Mouse (Mus musculus) ES-E14 (cell line): ENCODE measurements around the gene Tpcn2. TPM values are rescaled to one million over a fixed set of nuclear protein-coding genes. Genes with fewer than 3 reads are reported as not detected.
A peak's percentile ranks its signal among the peaks of the same experiment; 100 is the strongest.

ENCODE experiments used
- DNase-seq: peaks from one replicate; pipeline ENCODE4 v3.0.0-alpha.2; 2013; ENCODE audit warnings: low read depth, low spot score
- H3K27ac ChIP-seq: 2 replicates; pipeline ENCODE4 v1.5.1; 2012; ENCODE audit warnings: low read depth, mild to moderate bottlenecking, low read length, moderate library complexity, mixed read lengths; ENCODE audit not compliant: poor library complexity, insufficient read depth, severe bottlenecking
- H3K36me3 ChIP-seq: 2 replicates; pipeline ENCODE4 v1.6.1; 2012; ENCODE audit warnings: mild to moderate bottlenecking, low read length, moderate library complexity, mixed read lengths; ENCODE audit not compliant: control insufficient read depth, poor library complexity, insufficient read depth, severe bottlenecking
- H3K4me1 ChIP-seq, 2 experiments: fragments of 150-350 bp in 1 of 2; sonication (generic) in 1 of 2; 2 replicates each; pipeline ENCODE4 v1.6.1; 2012; ENCODE audit warnings: low read length in 2 of 2, mild to moderate bottlenecking in 1 of 2, mixed read lengths in 1 of 2; ENCODE audit not compliant: control insufficient read depth in 2 of 2, insufficient read depth in 2 of 2, poor library complexity in 1 of 2
- H3K4me3 ChIP-seq, 2 experiments: fragments of 150-350 bp in 1 of 2; sonication (generic) in 1 of 2; 2 replicates each; pipeline ENCODE4 v1.5.1; 2012; ENCODE audit warnings: low read length in 2 of 2, low read depth in 1 of 2, mild to moderate bottlenecking in 1 of 2, mixed read lengths in 1 of 2; ENCODE audit not compliant: insufficient read depth in 1 of 2, poor library complexity in 1 of 2, severe bottlenecking in 1 of 2
- H3K9ac ChIP-seq: 2 replicates; pipeline ENCODE4 v1.6.1; 2012; ENCODE audit warnings: low read depth, mild to moderate bottlenecking, low read length, mixed read lengths; ENCODE audit not compliant: poor library complexity, insufficient read depth, severe bottlenecking
- H3K9me3 ChIP-seq: fragments of 150-350 bp; sonication (generic); 2 replicates; pipeline ENCODE4 v1.6.1; 2012; ENCODE audit warnings: low read depth, mild to moderate bottlenecking, low read length; ENCODE audit not compliant: control insufficient read depth, insufficient read depth
- CHD2 ChIP-seq: IDR thresholded peaks from 2 replicates; pipeline ENCODE4 v1.6.1; 2014; ENCODE audit warnings: mild to moderate bottlenecking, low read depth, low read length, inconsistent platforms
- HCFC1 ChIP-seq: IDR thresholded peaks from 2 replicates; pipeline ENCODE4 v1.6.1; 2012; ENCODE audit warnings: low read length, inconsistent platforms, borderline replicate concordance; ENCODE audit not compliant: insufficient read depth
- MAFK ChIP-seq: IDR thresholded peaks from 2 replicates; pipeline ENCODE4 v1.6.1; 2014; ENCODE audit warnings: mild to moderate bottlenecking, low read depth, low read length, inconsistent platforms; ENCODE audit not compliant: insufficient read depth
- ZC3H11A ChIP-seq: IDR thresholded peaks from 2 replicates; pipeline ENCODE4 v1.6.1; 2012; ENCODE audit warnings: low read depth, mild to moderate bottlenecking, inconsistent platforms, low read length, borderline replicate concordance
- ZNF384 ChIP-seq: IDR thresholded peaks from 2 replicates; pipeline ENCODE4 v1.6.1; 2012; ENCODE audit warnings: low read depth, low read length, inconsistent platforms
- in situ Hi-C, 2 experiments: fragments of 600-800 bp; cut with MboI; formaldehyde crosslinking; loops; one replicate each; pipeline ENCODE4 v1.15.1; 2025; ENCODE audit warnings: low sequenced_read_pairs in 2 of 2, inconsistent platforms in 1 of 2; ENCODE audit not compliant: unreplicated experiment in 2 of 2
- total RNA-seq: library from RNA; depleted of rRNA; stranded (reverse); fragments of 300-350 nt; gene quantifications from 2 replicates; pipeline ENCODE4 v1.2.3, GENCODE M21; 2012

Gene Tpcn2
- total RNA-seq, 1 experiment = 10.1 TPM

DNA sequence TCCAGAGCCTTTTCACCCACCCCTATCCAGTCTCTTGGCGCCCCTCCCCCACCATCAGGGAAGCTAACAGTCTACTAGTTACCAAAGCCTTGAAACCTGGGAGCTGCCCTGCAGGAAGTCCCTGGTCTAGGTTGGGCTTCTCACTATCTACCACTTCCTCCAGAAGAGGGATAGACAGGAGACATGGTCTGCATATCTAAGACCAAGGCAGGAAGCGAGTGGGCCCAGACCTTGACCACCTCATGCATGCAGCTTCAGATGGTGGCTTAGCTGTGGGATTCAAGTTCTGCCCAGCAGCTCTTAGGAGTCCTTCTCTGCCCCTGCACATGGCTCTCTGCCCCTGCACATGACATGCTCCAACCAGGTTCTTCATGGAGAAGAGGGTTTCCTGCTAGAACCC lies 34.9 kb downstream of the Tpcn2 start:
- no peaks in the 10 kb centered on the region for H3K36me3 ChIP-seq
- H3K4me3 ChIP-seq = no peak overlapping the region
- H3K9me3 ChIP-seq = no peaks in the 10 kb centered on the region
- TF ChIP-seq ZC3H11A (no peak), MAFK (no peak), CHD2 (no peak), HCFC1 (no peak), ZNF384 (no peak)
- no peak overlapping the region for H3K9ac ChIP-seq
- no peaks in the 10 kb centered on the region for H3K4me1 ChIP-seq
- in situ Hi-C loops = loop anchor here (10.0 kb wide), 2 partner anchors 314 to 454 kb away; partner anchors contain the start of gene Ccnd1 (in 1 of the 2)
- no peak for DNase-seq
- H3K27ac ChIP-seq = no peak overlapping the region

DNA sequence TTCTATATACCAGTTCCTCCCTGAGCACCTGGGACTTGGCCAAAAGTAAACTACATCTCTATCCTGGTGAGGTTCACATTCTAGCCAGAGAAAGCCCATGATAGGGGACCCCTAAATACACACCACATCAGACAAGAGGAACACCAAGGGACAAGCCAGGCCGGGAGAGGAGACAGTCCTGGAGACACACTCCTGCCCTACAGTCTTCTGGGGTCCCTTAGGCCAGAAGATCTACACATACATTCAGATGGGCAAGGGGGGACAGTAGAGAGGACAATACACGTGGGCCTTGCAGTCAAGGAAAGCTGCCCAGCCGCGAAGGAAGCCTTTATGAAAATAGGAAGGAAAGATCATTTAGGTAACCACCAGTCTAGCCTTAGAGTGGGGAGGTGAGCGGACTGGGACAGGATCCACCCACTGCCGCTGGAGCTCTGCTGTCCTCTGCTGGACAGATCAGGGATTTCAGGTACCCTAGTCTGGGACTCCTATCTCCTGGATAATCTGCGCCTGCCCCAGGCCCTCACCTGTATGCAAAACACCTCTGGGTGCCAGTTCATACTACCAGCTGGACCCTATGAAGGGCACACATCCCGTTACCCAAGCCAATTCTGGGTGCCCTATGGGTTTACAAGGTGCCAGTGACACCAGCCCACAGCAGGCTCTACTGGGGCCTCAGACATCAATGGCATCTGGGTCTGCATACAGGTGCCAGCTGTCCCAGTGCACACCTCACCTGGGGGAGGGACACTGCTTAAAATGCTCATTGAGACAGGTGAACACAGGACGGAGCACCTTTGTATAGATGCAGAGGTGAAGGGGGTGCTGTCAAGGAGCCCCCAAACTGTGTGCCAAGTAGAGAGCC lies 40.7 kb downstream of the Tpcn2 start:
- Histone ChIP-seq H3K9me3 (no peaks in the 10 kb centered on the region), H3K4me1 (no peaks in the 10 kb centered on the region), H3K9ac (no peak overlapping the region), H3K36me3 (no peaks in the 10 kb centered on the region), H3K27ac (no peak overlapping the region), H3K4me3 (no peak overlapping the region)
- peak; percentile 63 for DNase-seq
- no peak for TF ChIP-seq HCFC1
- TF ChIP-seq ZC3H11A = peak; percentile 100
- in situ Hi-C loops = loop anchor here (5.0 to 10.0 kb wide), 3 partner anchors 306 to 448 kb away; partner anchors contain the start of gene Ccnd1 (in 2 of the 2)

- in situ Hi-C loops = loop anchor here (5.0 to 10.0 kb wide), 3 partner anchors 305 to 447 kb away; partner anchors contain the start of gene Ccnd1 (in 2 of the 2)
- Histone ChIP-seq H3K27ac (no peak overlapping the region), H3K9me3 (no peaks in the 10 kb centered on the region), H3K4me3 (no peak overlapping the region), H3K4me1 (no peaks in the 10 kb centered on the region), H3K36me3 (no peaks in the 10 kb centered on the region), H3K9ac (no peak overlapping the region)
- no peak for DNase-seq
- TF ChIP-seq CHD2 = no peak
- TF ChIP-seq ZNF384 = no peak
Observed at GRCm38 (mm10) chr7:145242028-145242427, 41.8 kb downstream of the Tpcn2 start.

GRCm38 (mm10) chr7:145240929-145241328 lies 42.9 kb downstream of the Tpcn2 start:
- H3K4me1 ChIP-seq = no peaks in the 10 kb centered on the region
- no peak overlapping the region for H3K27ac ChIP-seq
- H3K36me3 ChIP-seq = no peaks in the 10 kb centered on the region
- no peak overlapping the region for H3K4me3 ChIP-seq
- DNase-seq = no peak
- H3K9me3 ChIP-seq = no peaks in the 10 kb centered on the region
- in situ Hi-C loops = loop anchor here (5.0 to 10.0 kb wide), 3 partner anchors 304 to 446 kb away; partner anchors contain the start of gene Ccnd1 (in 2 of the 2)
- no peak overlapping the region for H3K9ac ChIP-seq
- TF ChIP-seq ZNF384 (no peak), MAFK (no peak), ZC3H11A (no peak), HCFC1 (no peak), CHD2 (no peak)
